ENCODE assay signal across 11 mouse cellular contexts in genomic region chrX:57921821-57922449, GRCm38 (mm10).
DNase-seq lines count a peak whose midpoint lies in the region; ATAC-seq and TF ChIP-seq lines count a peak whose summit lies in the region.
"Had no signal": no experiment of that assay in that cellular context is flagged by ENCODE, and none has a peak within 500 bp of the region (broad histone marks: within the 10 kb centered on the region; RNA-seq: fewer than 3 reads in every experiment).

No protein-coding gene starts in this region.

- H3K9me3 ChIP-seq in ES-Bruce4 (replicated peaks; ENCODE audit: control insufficient read depth, insufficient read depth, low read length, poor library complexity, severe bottlenecking), result no peaks in the 10 kb centered on the region
- H3K9me3 ChIP-seq in hindbrain, embryonic 14.5 days (ENCODE audit: control insufficient read depth, low read length), result no peaks in the 10 kb centered on the region
- no peaks in the 10 kb centered on the region for H3K9me3 ChIP-seq in midbrain, embryonic 14.5 days (ENCODE audit: control insufficient read depth, low read length)
- H3K9me3 ChIP-seq: kidney, embryonic 15.5 days; limb, embryonic 15.5 days had no signal

- no peak overlapping the region for H3K27ac ChIP-seq in ES-Bruce4 (ENCODE audit: insufficient read depth, low read length)
- H3K27ac ChIP-seq in hindbrain, embryonic 14.5 days, result peak overlapping the region; percentile 32; the same call in 1 of the 2 replicates
- H3K27ac ChIP-seq in midbrain, embryonic 14.5 days (replicated peaks; ENCODE audit: low read depth, low read length), result 0 out of 2 replicates have a peak overlapping the region, but pooled peaks have one; percentile 8
- H3K27ac ChIP-seq: kidney, embryonic 15.5 days; limb, embryonic 15.5 days had no signal

- H3K36me3 ChIP-seq in ES-Bruce4 (ENCODE audit: control insufficient read depth, insufficient read depth, low read length, poor library complexity, severe bottlenecking), result no peaks in the 10 kb centered on the region
- H3K36me3 ChIP-seq in hindbrain, embryonic 14.5 days (replicated peaks; ENCODE audit: control insufficient read depth, insufficient read depth), result no peaks in the 10 kb centered on the region
- H3K36me3 ChIP-seq in midbrain, embryonic 14.5 days (ENCODE audit: control insufficient read depth, insufficient read depth, low read length), result no peaks in the 10 kb centered on the region
- H3K36me3 ChIP-seq: kidney, embryonic 15.5 days; limb, embryonic 15.5 days had no signal

- ATAC-seq in hindbrain, embryonic 14.5 days (ENCODE audit: low FRiP score), result peak; percentile 7; the same call in 1 of the 2 replicates
- ATAC-seq in midbrain, embryonic 14.5 days (ENCODE audit: low FRiP score, low TSS enrichment), result no peak

- 21% methylated on average over 25 of the region's 25 CpGs for WGBS in hindbrain, embryonic 14.5 days
- 20% methylated on average over 25 of the region's 25 CpGs for WGBS in midbrain, embryonic 14.5 days

- DNase-seq in embryo, embryonic 11 days, result peak; percentile 15
- no peak for DNase-seq in hindbrain, embryonic 14.5 days (ENCODE audit: low spot score)
- DNase-seq in midbrain, embryonic 14.5 days, result peak; percentile 25
- no peak for DNase-seq in lung, postnatal 10 days
- DNase-seq in kidney, postnatal 4 days, result no peak
- DNase-seq in gastrocnemius, postnatal 10 days, result no peak
- DNase-seq: lung, postnatal 14 days had no signal

- H3K4me1 ChIP-seq in ES-Bruce4 (ENCODE audit: control insufficient read depth, insufficient read depth, low read length), result no peaks in the 10 kb centered on the region
- H3K4me1 ChIP-seq in hindbrain, embryonic 14.5 days (replicated peaks; ENCODE audit: control insufficient read depth, insufficient read depth, low read length), result no peaks in the 10 kb centered on the region
- no peaks in the 10 kb centered on the region for H3K4me1 ChIP-seq in midbrain, embryonic 14.5 days (ENCODE audit: control insufficient read depth, insufficient read depth, low read length)

- TF ChIP-seq EP300 in ES-Bruce4 (IDR thresholded peaks at IDR 0.05; ENCODE audit: insufficient read depth, low read depth, low read length), result no peak

- peaks cover 2% of the 10 kb centered on the region; the same call in 1 of the 2 replicates for H3K27me3 ChIP-seq in ES-Bruce4 (ENCODE audit: control insufficient read depth, insufficient read depth, low read length, poor library complexity, severe bottlenecking)
- H3K27me3 ChIP-seq in hindbrain, embryonic 14.5 days (ENCODE audit: control insufficient read depth, insufficient read depth, low read length), result peaks cover 16% of the 10 kb centered on the region; the same call in 1 of the 2 replicates
- H3K27me3 ChIP-seq in midbrain, embryonic 14.5 days (ENCODE audit: control insufficient read depth, insufficient read depth, low read length), result no peaks in the 10 kb centered on the region

- H3K9ac ChIP-seq in ES-Bruce4 (ENCODE audit: low read depth, poor library complexity, severe bottlenecking), result no peak overlapping the region; the same call in 1 of the 2 replicates
- H3K9ac ChIP-seq in hindbrain, embryonic 14.5 days, result no peak overlapping the region
- H3K9ac ChIP-seq in midbrain, embryonic 14.5 days (replicated peaks; ENCODE audit: low read length), result no peak overlapping the region
- H3K9ac ChIP-seq: kidney, embryonic 15.5 days; limb, embryonic 15.5 days had no signal

- TF ChIP-seq CTCF in ES-Bruce4 (IDR thresholded peaks at IDR 0.05; ENCODE audit: low read depth, low read length), result no peak

- H3K4me2 ChIP-seq in hindbrain, embryonic 14.5 days (replicated peaks), result peak overlapping the region; percentile 38
- H3K4me2 ChIP-seq in midbrain, embryonic 14.5 days (ENCODE audit: low read length), result peak overlapping the region; percentile 41
- H3K4me2 ChIP-seq: kidney, embryonic 15.5 days had no signal

- H3K4me3 ChIP-seq in ES-Bruce4 (ENCODE audit: low read depth, low read length), result peak overlapping the region; percentile 28
- no peak overlapping the region for H3K4me3 ChIP-seq in hindbrain, embryonic 14.5 days (replicated peaks; ENCODE audit: low read length)
- 0 out of 2 replicates have a peak overlapping the region, but pooled peaks have one; percentile 0 for H3K4me3 ChIP-seq in midbrain, embryonic 14.5 days (replicated peaks; ENCODE audit: low read depth, low read length)
- H3K4me3 ChIP-seq: kidney, embryonic 15.5 days; myocyte had no signal

- no peak for TF ChIP-seq POLR2A in ES-Bruce4 (IDR thresholded peaks at IDR 0.05; ENCODE audit: insufficient read depth, low read length)

Comparison
In these comparisons a context has a peak if more than half of its experiments do, and no peak if none do; other contexts are left out.
1. DNase-seq: peak in embryo, embryonic 11 days (single experiment) and midbrain, embryonic 14.5 days (single experiment); none in hindbrain, embryonic 14.5 days (single experiment), lung, postnatal 10 days (single experiment), kidney, postnatal 4 days (0 of 2) and gastrocnemius, postnatal 10 days (single experiment).